Comparison of ENCODE assay signal across 9 mouse cellular contexts in genomic region chr12:76015489-76015888, GRCm38 (mm10).
DNase-seq lines count a peak whose midpoint lies in the region; ATAC-seq lines count a peak whose summit lies in the region.
"Had no signal": no experiment of that assay in that cellular context is flagged by ENCODE, and none has a peak within 500 bp of the region (broad histone marks: within the 10 kb centered on the region; RNA-seq: fewer than 3 reads in every experiment).

No protein-coding gene starts in this region.

- H3K27me3 ChIP-seq in heart, embryonic 10.5 days (ENCODE audit: insufficient read depth, poor library complexity, severe bottlenecking) = no peaks in the 10 kb centered on the region
- H3K27me3 ChIP-seq in stomach, embryonic 14.5 days (ENCODE audit: control insufficient read depth, insufficient read depth, low read length) = no peaks in the 10 kb centered on the region
- H3K27me3 ChIP-seq in hindbrain, embryonic 10.5 days (ENCODE audit: insufficient read depth, poor library complexity, severe bottlenecking) = no peaks in the 10 kb centered on the region
- H3K27me3 ChIP-seq: hindbrain, embryonic 15.5 days had no signal

- intact Hi-C loops in left cerebral cortex, postnatal 14 days (cut with DNase I) = loop anchor here (5.0 kb wide), 2 partner anchors 162 to 228 kb away; partner anchors contain the start of gene Esr2

- no peak overlapping the region for H3K4me2 ChIP-seq in stomach, embryonic 14.5 days (replicated peaks; ENCODE audit: low read depth, low read length)
- H3K4me2 ChIP-seq: hindbrain, embryonic 15.5 days had no signal

- H3K9me3 ChIP-seq in heart, embryonic 10.5 days = no peaks in the 10 kb centered on the region
- no peaks in the 10 kb centered on the region for H3K9me3 ChIP-seq in stomach, embryonic 14.5 days (ENCODE audit: control insufficient read depth, low read depth, low read length)
- no peaks in the 10 kb centered on the region for H3K9me3 ChIP-seq in hindbrain, embryonic 10.5 days
- H3K9me3 ChIP-seq: hindbrain, embryonic 15.5 days had no signal

- 87% methylated on average over 11 of the region's 11 CpGs for whole genome bisulfite sequencing in heart, embryonic 10.5 days
- WGBS in stomach, embryonic 14.5 days = 77% methylated on average over 11 of the region's 11 CpGs
- WGBS in hindbrain, embryonic 10.5 days = 93% methylated on average over 11 of the region's 11 CpGs

- DNase-seq in heart, postnatal 4 days = peak; percentile 29
- DNase-seq in heart, embryonic 10.5 days (ENCODE audit: low spot score) = no peak
- peak; percentile 50 to 65 for DNase-seq in cerebellum, postnatal 25 days
- DNase-seq in kidney, postnatal 4 days = peak; percentile 43 to 64
- DNase-seq in hindbrain, embryonic 10.5 days (ENCODE audit: low spot score) = no peak
- no peak for DNase-seq in left cerebral cortex, postnatal 14 days (ENCODE audit: low spot score in 2 of 2)

- no peak overlapping the region for H3K9ac ChIP-seq in stomach, embryonic 14.5 days (replicated peaks; ENCODE audit: low read depth, low read length)
- H3K9ac ChIP-seq: hindbrain, embryonic 15.5 days had no signal

- no peak overlapping the region for H3K4me3 ChIP-seq in heart, embryonic 10.5 days
- H3K4me3 ChIP-seq in stomach, embryonic 14.5 days (ENCODE audit: low read depth, low read length) = no peak overlapping the region
- no peak overlapping the region for H3K4me3 ChIP-seq in hindbrain, embryonic 10.5 days
- H3K4me3 ChIP-seq: hindbrain, embryonic 15.5 days had no signal

- H3K36me3 ChIP-seq in heart, embryonic 10.5 days = peaks cover 50% of the 10 kb centered on the region
- no peaks in the 10 kb centered on the region; the same call in 1 of the 2 replicates for H3K36me3 ChIP-seq in stomach, embryonic 14.5 days (ENCODE audit: control insufficient read depth, insufficient read depth, low read length)
- H3K36me3 ChIP-seq in hindbrain, embryonic 10.5 days = peaks cover 76% of the 10 kb centered on the region

- ATAC-seq in stomach, embryonic 14.5 days (ENCODE audit: insufficient number of reproducible peaks, insufficient read depth, low FRiP score, low read depth) = 0 out of 2 replicates have a peak, but pooled peaks have one; percentile 37
- no peak for ATAC-seq in megakaryocyte-erythroid progenitor cell, adult 5-6 weeks (replicated peaks; ENCODE audit: low FRiP score, low TSS enrichment, poor library complexity, severe bottlenecking)

- H3K4me1 ChIP-seq in heart, embryonic 10.5 days = no peaks in the 10 kb centered on the region
- no peaks in the 10 kb centered on the region for H3K4me1 ChIP-seq in stomach, embryonic 14.5 days (ENCODE audit: control insufficient read depth, insufficient read depth, low read length)
- no peaks in the 10 kb centered on the region for H3K4me1 ChIP-seq in hindbrain, embryonic 10.5 days (replicated peaks)
- H3K4me1 ChIP-seq: hindbrain, embryonic 15.5 days had no signal

- H3K27ac ChIP-seq in heart, embryonic 10.5 days = no peak overlapping the region
- H3K27ac ChIP-seq in stomach, embryonic 14.5 days (ENCODE audit: low read length) = no peak overlapping the region
- no peak overlapping the region for H3K27ac ChIP-seq in hindbrain, embryonic 10.5 days
- H3K27ac ChIP-seq: hindbrain, embryonic 15.5 days had no signal

Comparison
In these comparisons a context has a peak if more than half of its experiments do, and no peak if none do; other contexts are left out.
1. DNase-seq: peak in heart, postnatal 4 days (single experiment), cerebellum, postnatal 25 days (2 of 2) and kidney, postnatal 4 days (2 of 2); none in heart, embryonic 10.5 days (single experiment), hindbrain, embryonic 10.5 days (single experiment) and left cerebral cortex, postnatal 14 days (0 of 2).